Mouse (Mus musculus) left cerebral cortex, adult 2 months (tissue): ENCODE data around the gene Olfr71. TPM values are rescaled to one million over a fixed set of nuclear protein-coding genes. Genes with fewer than 3 reads are reported as not detected.

Experiments
- DNase-seq, 2 experiments: peaks; one replicate each; pipeline ENCODE4 v3.0.0; 2021 to 2022; ENCODE audit warnings: low spot score in 2 of 2, mixed read lengths in 1 of 2; ENCODE audit errors: extremely low spot score in 1 of 2
- H3K27ac ChIP-seq: fragments of 200-600 bp; 2 replicates; pipeline ENCODE4 v1.8.1; 2022
- H3K4me3 ChIP-seq: fragments of 200-600 bp; 2 replicates; pipeline ENCODE4 v1.8.1; 2022
- CTCF ChIP-seq: fragments of 200-600 bp; IDR thresholded peaks from 2 replicates; pipeline ENCODE4 v1.8.1; 2022; ENCODE audit warnings: antibody characterized with exemption, mild to moderate bottlenecking, moderate library complexity
- intact Hi-C: fragments of 180-260 bp; cut with DNase I; formaldehyde crosslinking; loops from one replicate; pipeline ENCODE4 v1.15.1; 2025
- total RNA-seq, 2 experiments: library from RNA; stranded (reverse); gene quantifications; 2 replicates each; pipeline ENCODE4 v1.2.3; 2021

Gene Olfr71
- total RNA-seq, 2 experiments from 2014 or later, result not detected

- intact Hi-C loops, result no loop called here
- H3K27ac ChIP-seq, result no peak overlapping the region
- H3K4me3 ChIP-seq, result no peak overlapping the region
- TF ChIP-seq CTCF, result no peak
- DNase-seq, result no peak
Measured at GRCm38 (mm10) chr4:43703851-43704250, 6.2 kb downstream of the Olfr71 start.

GRCm38 (mm10) chr4:43703439-43703838, 6.6 kb downstream of the Olfr71 start:
- Histone ChIP-seq H3K27ac (no peak overlapping the region), H3K4me3 (no peak overlapping the region)
- DNase-seq, result no peak
- intact Hi-C loops, result no loop called here
- peak; percentile 3 for TF ChIP-seq CTCF

GRCm38 (mm10) chr4:43700707-43701106, 9.3 kb downstream of the Olfr71 start, which contains the start of gene Olfr70:
TSS of gene Olfr70 (minus strand) at chr4:43700807.
- TF ChIP-seq CTCF, result no peak
- DNase-seq, result no peak
- no peak within 1 kb of the TSS for H3K27ac ChIP-seq
- intact Hi-C loops, result no loop called here
- H3K4me3 ChIP-seq, result no peak within 1 kb of the TSS

- Histone ChIP-seq H3K4me3 (no peak overlapping the region), H3K27ac (no peak overlapping the region)
- TF ChIP-seq CTCF, result no peak
- no peak for DNase-seq
- intact Hi-C loops, result no loop called here
Measured at GRCm38 (mm10) chr4:43696561-43696960, 13.5 kb downstream of the Olfr71 start.

GRCm38 (mm10) chr4:43695249-43695671, 14.8 kb downstream of the Olfr71 start:
- no peak for TF ChIP-seq CTCF

GRCm38 (mm10) chr4:43694439-43695248, 15.4 kb downstream of the Olfr71 start:
- intact Hi-C loops, result no loop called here
- TF ChIP-seq CTCF, result no peak
- no peak for DNase-seq
- no peak overlapping the region for H3K4me3 ChIP-seq
- no peak overlapping the region for H3K27ac ChIP-seq

More at GRCm38 (mm10) chr4:43695249-43695671, 14.8 kb downstream of the Olfr71 start:
- no peak for DNase-seq
- Histone ChIP-seq H3K27ac (no peak overlapping the region), H3K4me3 (no peak overlapping the region)
- intact Hi-C loops, result no loop called here

- H3K27ac ChIP-seq, result no peak overlapping the region
- no peak for TF ChIP-seq CTCF
- intact Hi-C loops, result no loop called here
- no peak overlapping the region for H3K4me3 ChIP-seq
- DNase-seq, result no peak
Measured at GRCm38 (mm10) chr4:43693806-43694241, 16.2 kb downstream of the Olfr71 start.

GRCm38 (mm10) chr4:43691026-43691425, 19.0 kb downstream of the Olfr71 start:
- H3K27ac ChIP-seq, result no peak overlapping the region
- H3K4me3 ChIP-seq, result no peak overlapping the region
- no peak for DNase-seq
- no peak for TF ChIP-seq CTCF
- intact Hi-C loops, result no loop called here

GRCm38 (mm10) chr4:43690021-43690420, 20.0 kb downstream of the Olfr71 start:
- intact Hi-C loops, result no loop called here
- Histone ChIP-seq H3K27ac (no peak overlapping the region), H3K4me3 (no peak overlapping the region)
- no peak for DNase-seq
- TF ChIP-seq CTCF, result no peak

- Histone ChIP-seq H3K27ac (no peak overlapping the region), H3K4me3 (no peak overlapping the region)
- TF ChIP-seq CTCF, result no peak
- no peak for DNase-seq
- intact Hi-C loops, result no loop called here
Measured at GRCm38 (mm10) chr4:43679416-43680043, 30.5 kb downstream of the Olfr71 start.

- H3K4me3 ChIP-seq, result no peak overlapping the region
- TF ChIP-seq CTCF, result no peak
- DNase-seq, result no peak
- no peak overlapping the region for H3K27ac ChIP-seq
- intact Hi-C loops, result no loop called here
Measured at GRCm38 (mm10) chr4:43678541-43678940, 31.5 kb downstream of the Olfr71 start.

GRCm38 (mm10) chr4:43675608-43676007, 34.4 kb downstream of the Olfr71 start:
- Histone ChIP-seq H3K4me3 (no peak overlapping the region), H3K27ac (no peak overlapping the region)
- intact Hi-C loops, result no loop called here
- TF ChIP-seq CTCF, result no peak
- DNase-seq, result no peak
